Mouse (Mus musculus) neural tube, embryonic 12.5 days (tissue): ENCODE measurements around the gene Slc38a10. TPM values are rescaled to one million over a fixed set of nuclear protein-coding genes. Genes with fewer than 3 reads are reported as not detected.
A peak's percentile ranks its signal among the peaks of the same experiment; 100 is the strongest.

Experiments used
- ATAC-seq: fragments of 200-750 bp; cut with Nextera tagmentation; 2 replicates; pipeline ENCODE4 v1.8.0; 2017; ENCODE audit warnings: low read depth, mild to moderate bottlenecking, moderate TSS enrichment, moderate library complexity; ENCODE audit not compliant: low FRiP score
- H3K27ac ChIP-seq: fragments of 300-500 bp; sonication (generic); 2 replicates; pipeline ENCODE4 v1.5.1; 2016
- H3K27me3 ChIP-seq: fragments of 300-500 bp; sonication (generic); replicated peaks from 2 replicates; pipeline ENCODE4 v1.6.1; 2016; ENCODE audit warnings: mild to moderate bottlenecking
- H3K36me3 ChIP-seq: fragments of 300-500 bp; sonication (generic); 2 replicates; pipeline ENCODE4 v1.6.1; 2016; ENCODE audit warnings: mild to moderate bottlenecking
- H3K4me1 ChIP-seq: fragments of 300-500 bp; sonication (generic); 2 replicates; pipeline ENCODE4 v1.6.1; 2016
- H3K4me2 ChIP-seq: fragments of 300-500 bp; sonication (generic); replicated peaks from 2 replicates; pipeline ENCODE4 v1.6.1; 2016; ENCODE audit warnings: mild to moderate bottlenecking
- H3K4me3 ChIP-seq: fragments of 300-500 bp; sonication (generic); 2 replicates; pipeline ENCODE4 v1.5.1; 2016
- H3K9ac ChIP-seq: fragments of 300-500 bp; sonication (generic); 2 replicates; pipeline ENCODE4 v1.6.1; 2016; ENCODE audit warnings: mild to moderate bottlenecking
- H3K9me3 ChIP-seq: fragments of 300-500 bp; sonication (generic); 2 replicates; pipeline ENCODE4 v1.6.1; 2016; ENCODE audit warnings: mild to moderate bottlenecking
- WGBS: fragments of 180-500 bp; shearing (Covaris S2); methylation state at CpG from one replicate; pipeline ENCODE4 v1.1.7; 2016; 5-methylcytosine and 5-hydroxymethylcytosine counted together
- polyA plus RNA-seq: library from polyadenylated mRNA; unstranded; fragments of >200 nt; fragmentation: Nextera tagmentation; extraction: Ambion mirVana; gene quantifications from 2 replicates; pipeline ENCODE4 v1.2.1, GENCODE M21; 2016

Slc38a10 gene
- polyA plus RNA-seq, 1 experiment from 2014 or later, result 119 TPM

DNA sequence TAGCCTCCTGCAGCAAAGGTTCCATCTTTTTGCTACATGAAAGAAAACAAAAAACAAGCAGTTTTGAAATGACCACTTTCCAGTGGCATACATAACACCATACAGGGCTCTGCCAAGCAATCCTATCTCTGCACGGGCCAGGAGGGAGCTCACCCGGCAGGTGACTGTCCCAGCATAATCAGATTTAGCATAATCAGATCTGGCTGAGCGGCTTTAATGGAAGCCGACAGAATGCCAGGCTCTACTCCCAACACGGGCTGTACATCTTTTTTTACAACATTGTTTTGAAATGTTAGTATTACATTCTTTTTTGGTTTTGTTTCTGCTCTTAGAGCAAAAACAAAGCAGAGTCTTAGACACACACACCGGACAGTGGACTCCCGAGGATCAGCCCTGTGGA is 21.9 kb downstream of the Slc38a10 start:
- no peak overlapping the region for H3K9ac ChIP-seq
- H3K27me3 ChIP-seq, result no peaks in the 10 kb centered on the region
- no peak overlapping the region for H3K27ac ChIP-seq
- no peak for ATAC-seq
- no peak overlapping the region for H3K4me2 ChIP-seq
- 83% methylated on average over 7 of the region's 7 CpGs for WGBS
- H3K9me3 ChIP-seq, result no peaks in the 10 kb centered on the region
- H3K36me3 ChIP-seq, result peaks cover 72% of the 10 kb centered on the region
- no peak overlapping the region for H3K4me3 ChIP-seq
- no peaks in the 10 kb centered on the region; the same call in 1 of the 2 replicates for H3K4me1 ChIP-seq

DNA sequence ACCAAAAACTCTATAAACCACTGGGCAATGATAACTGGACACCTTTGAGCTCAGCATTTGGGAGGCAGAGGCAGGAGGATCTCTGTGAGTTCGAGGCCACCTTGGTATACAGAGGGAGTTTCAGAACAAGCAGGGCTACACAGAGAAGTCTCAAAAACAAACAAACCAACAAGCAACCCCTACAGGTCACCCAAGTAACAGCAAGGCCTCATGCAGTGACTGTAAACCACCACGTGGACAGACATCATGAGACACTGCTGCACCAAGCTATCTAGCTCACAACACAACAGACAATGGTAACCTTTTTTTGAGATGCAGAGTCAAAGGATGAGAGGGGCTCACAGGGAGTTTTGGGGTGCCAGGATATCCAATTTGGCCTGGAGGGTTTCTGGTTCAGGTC is 24.3 kb downstream of the Slc38a10 start:
- ATAC-seq, result no peak

DNA sequence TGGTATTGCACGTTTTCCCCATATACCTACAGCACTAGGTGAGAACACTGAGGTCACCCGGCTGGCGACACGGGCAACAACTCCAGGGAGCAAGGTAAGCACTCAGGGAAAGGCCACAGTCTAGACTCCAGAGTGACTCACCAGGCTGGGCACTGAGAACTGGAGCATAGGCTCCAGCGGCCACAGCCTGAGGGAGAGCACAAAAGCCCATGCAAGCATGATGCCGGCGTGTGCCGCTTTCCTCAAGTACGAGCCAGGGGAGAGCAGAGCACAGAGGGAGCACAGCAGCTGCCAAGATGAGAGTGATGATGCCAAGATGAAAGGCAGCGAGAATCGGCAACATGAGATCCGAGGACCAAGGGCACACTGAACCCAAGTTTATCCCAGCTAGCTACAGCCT is 29.0 kb downstream of the Slc38a10 start:
- Histone ChIP-seq H3K4me3 (no peak overlapping the region), H3K4me2 (no peak overlapping the region), H3K36me3 (peaks cover 46% of the 10 kb centered on the region), H3K27ac (no peak overlapping the region), H3K4me1 (peaks cover 7% of the 10 kb centered on the region; the same call in 1 of the 2 replicates), H3K27me3 (no peaks in the 10 kb centered on the region), H3K9me3 (no peaks in the 10 kb centered on the region), H3K9ac (no peak overlapping the region)
- WGBS, result 90% methylated on average over 12 of the region's 12 CpGs
- no peak for ATAC-seq

More for the DNA sequence above, 24.3 kb downstream of the Slc38a10 start:
- H3K27me3 ChIP-seq, result no peaks in the 10 kb centered on the region
- 87% methylated on average over 2 of the region's 2 CpGs for WGBS
- H3K27ac ChIP-seq, result no peak overlapping the region
- no peak overlapping the region for H3K4me3 ChIP-seq
- no peak overlapping the region for H3K4me2 ChIP-seq
- H3K4me1 ChIP-seq, result no peaks in the 10 kb centered on the region; the same call in 1 of the 2 replicates
- peaks cover 67% of the 10 kb centered on the region for H3K36me3 ChIP-seq
- no peak overlapping the region for H3K9ac ChIP-seq
- no peaks in the 10 kb centered on the region for H3K9me3 ChIP-seq

DNA sequence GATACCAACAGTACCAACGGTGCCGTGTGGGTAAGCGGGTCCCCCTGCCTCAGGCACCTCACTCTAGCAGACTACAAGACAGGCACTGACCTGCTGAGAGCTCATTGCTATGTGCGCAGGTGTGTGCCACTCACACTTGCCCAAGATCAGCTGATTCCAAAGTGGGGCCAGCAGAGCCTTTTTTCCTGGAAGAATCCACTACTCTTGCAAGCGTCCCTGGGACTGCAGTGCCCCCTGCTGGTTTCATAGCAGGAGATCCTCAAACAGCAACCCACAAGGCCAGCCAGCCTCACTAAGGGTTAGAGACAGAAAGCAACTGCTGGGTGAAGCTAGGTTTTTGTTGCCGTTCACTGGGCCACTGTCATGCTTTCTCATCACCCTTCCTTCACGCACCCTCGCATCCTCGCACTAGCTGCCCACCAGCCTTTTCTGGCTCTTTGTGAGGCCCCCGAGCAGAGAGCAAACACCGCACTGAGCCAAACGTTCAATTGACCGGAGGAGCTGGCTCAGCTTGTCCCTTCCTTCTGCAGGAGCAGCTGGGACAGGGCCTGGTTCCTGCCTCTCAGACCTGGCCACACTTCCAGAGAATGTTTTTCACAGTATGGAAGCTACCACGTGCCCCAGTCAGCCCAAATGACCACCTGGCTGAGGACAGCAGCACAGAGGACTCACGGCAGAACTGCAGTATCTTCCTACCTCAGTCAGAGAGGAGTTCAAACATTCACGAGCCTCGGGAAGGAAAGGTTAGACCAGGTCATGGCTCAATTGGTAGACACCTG is 30.3 kb downstream of the Slc38a10 start:
- no peak overlapping the region for H3K4me3 ChIP-seq
- H3K27ac ChIP-seq, result no peak overlapping the region
- H3K4me1 ChIP-seq, result peaks cover 7% of the 10 kb centered on the region; the same call in 1 of the 2 replicates
- no peak overlapping the region for H3K4me2 ChIP-seq
- 83% methylated on average over 17 of the region's 17 CpGs for WGBS
- no peaks in the 10 kb centered on the region for H3K27me3 ChIP-seq
- peaks cover 50% of the 10 kb centered on the region for H3K36me3 ChIP-seq
- no peaks in the 10 kb centered on the region for H3K9me3 ChIP-seq
- H3K9ac ChIP-seq, result peak overlapping the region; percentile 26; the same call in 1 of the 2 replicates
- ATAC-seq, result no peak

DNA sequence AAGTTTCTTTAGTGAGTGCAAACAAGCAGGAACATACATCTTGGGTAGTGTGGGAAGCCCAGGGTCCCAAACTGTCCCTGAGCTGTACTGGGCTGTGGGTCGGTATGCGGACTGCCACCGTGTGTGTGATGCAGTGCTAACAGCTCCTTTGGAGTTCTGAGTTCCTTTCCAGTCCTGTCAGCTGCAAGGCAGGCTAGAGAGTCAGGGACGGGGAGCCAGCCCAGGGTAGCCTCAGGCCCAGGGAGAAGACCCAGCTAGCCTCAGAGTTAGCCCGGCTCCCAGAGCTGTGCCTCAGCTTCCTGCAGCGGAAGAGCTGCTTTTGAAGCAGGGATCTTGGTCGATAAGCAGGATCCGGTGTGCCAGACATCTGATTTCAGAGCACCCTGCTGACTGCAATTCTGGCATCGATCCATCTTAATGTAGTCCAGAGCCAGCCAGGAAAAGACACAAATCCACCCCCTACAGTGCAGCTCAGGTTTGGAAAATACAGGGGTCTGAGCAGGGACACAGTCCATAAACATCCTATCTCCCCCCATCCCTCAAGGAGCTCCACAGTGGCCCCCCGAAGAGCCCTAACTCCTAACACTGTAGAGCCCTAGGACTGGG is 31.1 kb downstream of the Slc38a10 start:
- no peak for ATAC-seq

GRCm38 (mm10) chr11:120119108-120119507 is 32.0 kb downstream of the Slc38a10 start:
- H3K4me2 ChIP-seq, result no peak overlapping the region
- H3K27me3 ChIP-seq, result no peaks in the 10 kb centered on the region
- H3K9me3 ChIP-seq, result no peaks in the 10 kb centered on the region
- peaks cover 7% of the 10 kb centered on the region; the same call in 1 of the 2 replicates for H3K4me1 ChIP-seq
- WGBS, result 93% methylated on average over 7 of the region's 7 CpGs
- H3K9ac ChIP-seq, result no peak overlapping the region
- H3K4me3 ChIP-seq, result no peak overlapping the region
- H3K27ac ChIP-seq, result no peak overlapping the region
- no peak for ATAC-seq
- H3K36me3 ChIP-seq, result peaks cover 60% of the 10 kb centered on the region

More for the DNA sequence above, 31.1 kb downstream of the Slc38a10 start:
- Histone ChIP-seq H3K27ac (no peak overlapping the region), H3K9me3 (no peaks in the 10 kb centered on the region), H3K4me2 (no peak overlapping the region), H3K4me3 (no peak overlapping the region), H3K4me1 (peaks cover 7% of the 10 kb centered on the region; the same call in 1 of the 2 replicates), H3K9ac (peak overlapping the region; percentile 26; the same call in 1 of the 2 replicates), H3K36me3 (peaks cover 54% of the 10 kb centered on the region), H3K27me3 (no peaks in the 10 kb centered on the region)
- 88% methylated on average over 10 of the region's 10 CpGs for WGBS

- Histone ChIP-seq H3K4me3 (no peak overlapping the region), H3K9ac (no peak overlapping the region), H3K36me3 (peaks cover 53% of the 10 kb centered on the region), H3K27ac (no peak overlapping the region), H3K9me3 (no peaks in the 10 kb centered on the region), H3K4me1 (peaks cover 7% of the 10 kb centered on the region; the same call in 1 of the 2 replicates), H3K4me2 (no peak overlapping the region), H3K27me3 (no peaks in the 10 kb centered on the region)
- no peak for ATAC-seq
- WGBS, result 85% methylated on average over 2 of the region's 2 CpGs
Observed at GRCm38 (mm10) chr11:120117626-120118025, 33.5 kb downstream of the Slc38a10 start.

GRCm38 (mm10) chr11:120114488-120115215 is 36.5 kb downstream of the Slc38a10 start:
- Histone ChIP-seq H3K9ac (no peak overlapping the region), H3K36me3 (peaks cover 63% of the 10 kb centered on the region), H3K9me3 (no peaks in the 10 kb centered on the region), H3K4me2 (no peak overlapping the region), H3K4me1 (no peaks in the 10 kb centered on the region), H3K4me3 (no peak overlapping the region), H3K27me3 (no peaks in the 10 kb centered on the region), H3K27ac (no peak overlapping the region)
- 91% methylated on average over 21 of the region's 21 CpGs for WGBS
- ATAC-seq, result no peak

- ATAC-seq, result no peak
- Histone ChIP-seq H3K36me3 (peaks cover 71% of the 10 kb centered on the region), H3K9me3 (no peaks in the 10 kb centered on the region), H3K4me3 (no peak overlapping the region), H3K4me2 (no peak overlapping the region), H3K9ac (no peak overlapping the region), H3K27me3 (no peaks in the 10 kb centered on the region), H3K4me1 (no peaks in the 10 kb centered on the region), H3K27ac (no peak overlapping the region)
- 95% methylated on average over 4 of the region's 4 CpGs for WGBS
Observed at GRCm38 (mm10) chr11:120112136-120112535, 39.0 kb downstream of the Slc38a10 start.

DNA sequence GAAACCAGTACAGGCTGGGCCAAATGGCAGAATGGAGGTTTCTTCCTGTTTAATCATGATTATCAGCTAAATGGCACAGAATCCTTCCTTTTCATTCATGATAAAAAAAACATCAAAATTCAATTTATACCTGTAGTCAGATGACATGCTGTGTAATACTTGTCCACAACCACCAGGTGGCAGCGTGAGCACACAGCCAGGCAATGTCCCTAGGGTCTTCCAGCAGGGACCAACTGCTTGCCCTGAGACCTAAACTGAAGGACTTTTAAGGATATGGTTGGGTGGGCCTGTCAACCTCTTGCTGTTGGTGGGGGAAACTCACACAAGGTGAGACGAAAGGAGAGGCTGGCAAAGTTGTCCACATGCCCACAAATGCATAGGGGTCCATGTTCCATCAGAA is 40.1 kb downstream of the Slc38a10 start:
- H3K27ac ChIP-seq, result no peak overlapping the region
- no peak overlapping the region for H3K4me2 ChIP-seq
- H3K4me3 ChIP-seq, result no peak overlapping the region
- no peaks in the 10 kb centered on the region for H3K9me3 ChIP-seq
- no peaks in the 10 kb centered on the region for H3K27me3 ChIP-seq
- no peak for ATAC-seq
- peaks cover 73% of the 10 kb centered on the region for H3K36me3 ChIP-seq
- 5% methylated on average over 2 of the region's 2 CpGs for WGBS
- H3K9ac ChIP-seq, result no peak overlapping the region
- no peaks in the 10 kb centered on the region for H3K4me1 ChIP-seq

GRCm38 (mm10) chr11:120110554-120110953 is 40.6 kb downstream of the Slc38a10 start:
- WGBS, result 72% methylated on average over 7 of the region's 7 CpGs
- Histone ChIP-seq H3K36me3 (peaks cover 73% of the 10 kb centered on the region), H3K27ac (no peak overlapping the region)

GRCm38 (mm10) chr11:120109558-120110210 is 41.5 kb downstream of the Slc38a10 start:
- Histone ChIP-seq H3K4me3 (no peak overlapping the region), H3K27ac (no peak overlapping the region), H3K27me3 (no peaks in the 10 kb centered on the region), H3K9ac (no peak overlapping the region), H3K36me3 (peaks cover 73% of the 10 kb centered on the region), H3K4me1 (no peaks in the 10 kb centered on the region), H3K4me2 (no peak overlapping the region), H3K9me3 (no peaks in the 10 kb centered on the region)
- WGBS, result 75% methylated on average over 14 of the region's 14 CpGs
- no peak for ATAC-seq

More at GRCm38 (mm10) chr11:120110554-120110953, 40.6 kb downstream of the Slc38a10 start:
- Histone ChIP-seq H3K4me1 (no peaks in the 10 kb centered on the region), H3K9me3 (no peaks in the 10 kb centered on the region), H3K4me3 (no peak overlapping the region), H3K4me2 (no peak overlapping the region), H3K9ac (no peak overlapping the region), H3K27me3 (no peaks in the 10 kb centered on the region)
- ATAC-seq, result no peak
